In genomic region chr12:116896651-116897050, GRCm38 (mm10) we compare ENCODE assay signal across 23 mouse cellular contexts.
"Had no signal": no experiment of that assay in that cellular context is flagged by ENCODE, and none has a peak within 500 bp of the region (broad histone marks: within the 10 kb centered on the region; RNA-seq: fewer than 3 reads in every experiment).

No protein-coding gene starts in this region.

- H3K36me3 ChIP-seq: heart, embryonic 10.5 days; heart, embryonic 12.5 days; hindbrain, embryonic 10.5 days; hindbrain, embryonic 12.5 days; intestine, embryonic 15.5 days; limb, embryonic 13.5 days; limb, embryonic 15.5 days; liver, embryonic 12.5 days had no signal

- DNase-seq: gastrocnemius, adult 2 months; gastrocnemius, postnatal 10 days; gastrocnemius, postnatal 25 days; heart, adult 18-20 months; heart, postnatal 10 days; heart, postnatal 4 days; kidney, adult 18-20 months; kidney, adult 8-10 months; kidney, postnatal 10 days; kidney, postnatal 25 days; kidney, postnatal 4 days; left cerebral cortex, postnatal 4 days had no signal

- H3K9ac ChIP-seq: heart, embryonic 12.5 days; hindbrain, embryonic 12.5 days; hindbrain, embryonic 14.5 days; intestine, embryonic 15.5 days; limb, embryonic 13.5 days; limb, embryonic 15.5 days; liver, embryonic 12.5 days; liver, embryonic 14.5 days had no signal

- H3K4me3 ChIP-seq: gastrocnemius, adult 2 months; heart, embryonic 10.5 days; heart, embryonic 12.5 days; hindbrain, embryonic 10.5 days; hindbrain, embryonic 12.5 days; intestine, embryonic 15.5 days; layer of hippocampus, adult 2 months; limb, embryonic 13.5 days; limb, embryonic 15.5 days; liver, embryonic 12.5 days had no signal

- H3K27ac ChIP-seq: gastrocnemius, adult 2 months; heart, embryonic 10.5 days; hindbrain, embryonic 10.5 days; hindbrain, embryonic 12.5 days; hindbrain, embryonic 14.5 days; intestine, embryonic 15.5 days; layer of hippocampus, adult 2 months; limb, embryonic 13.5 days; limb, embryonic 15.5 days; liver, embryonic 12.5 days; liver, embryonic 14.5 days had no signal

- H3K9me3 ChIP-seq: heart, embryonic 10.5 days; hindbrain, embryonic 10.5 days; intestine, embryonic 15.5 days; limb, embryonic 13.5 days; limb, embryonic 15.5 days; liver, embryonic 12.5 days had no signal

- H3K4me1 ChIP-seq: heart, embryonic 10.5 days; heart, embryonic 12.5 days; hindbrain, embryonic 12.5 days; intestine, embryonic 15.5 days; limb, embryonic 13.5 days; limb, embryonic 15.5 days; liver, embryonic 12.5 days had no signal

- H3K4me2 ChIP-seq: heart, embryonic 12.5 days; hindbrain, embryonic 12.5 days; hindbrain, embryonic 14.5 days; intestine, embryonic 15.5 days; limb, embryonic 13.5 days; limb, embryonic 15.5 days; liver, embryonic 12.5 days had no signal

- H3K27me3 ChIP-seq: heart, embryonic 12.5 days; hindbrain, embryonic 12.5 days; intestine, embryonic 15.5 days; limb, embryonic 13.5 days; limb, embryonic 15.5 days; liver, embryonic 12.5 days had no signal
